Mouse (Mus musculus): ENCODE data around the gene Nfyb. TPM values are rescaled to one million over a fixed set of nuclear protein-coding genes. Genes with fewer than 3 reads are reported as not detected.
A peak's percentile ranks its signal among the peaks of the same experiment; 100 is the strongest.

Gene Nfyb
- polyA plus RNA-seq (2014; fragmentation: Nextera tagmentation; extraction: Ambion mirVana), result 25.5 and 28.2 TPM in 2 replicates

DNA sequence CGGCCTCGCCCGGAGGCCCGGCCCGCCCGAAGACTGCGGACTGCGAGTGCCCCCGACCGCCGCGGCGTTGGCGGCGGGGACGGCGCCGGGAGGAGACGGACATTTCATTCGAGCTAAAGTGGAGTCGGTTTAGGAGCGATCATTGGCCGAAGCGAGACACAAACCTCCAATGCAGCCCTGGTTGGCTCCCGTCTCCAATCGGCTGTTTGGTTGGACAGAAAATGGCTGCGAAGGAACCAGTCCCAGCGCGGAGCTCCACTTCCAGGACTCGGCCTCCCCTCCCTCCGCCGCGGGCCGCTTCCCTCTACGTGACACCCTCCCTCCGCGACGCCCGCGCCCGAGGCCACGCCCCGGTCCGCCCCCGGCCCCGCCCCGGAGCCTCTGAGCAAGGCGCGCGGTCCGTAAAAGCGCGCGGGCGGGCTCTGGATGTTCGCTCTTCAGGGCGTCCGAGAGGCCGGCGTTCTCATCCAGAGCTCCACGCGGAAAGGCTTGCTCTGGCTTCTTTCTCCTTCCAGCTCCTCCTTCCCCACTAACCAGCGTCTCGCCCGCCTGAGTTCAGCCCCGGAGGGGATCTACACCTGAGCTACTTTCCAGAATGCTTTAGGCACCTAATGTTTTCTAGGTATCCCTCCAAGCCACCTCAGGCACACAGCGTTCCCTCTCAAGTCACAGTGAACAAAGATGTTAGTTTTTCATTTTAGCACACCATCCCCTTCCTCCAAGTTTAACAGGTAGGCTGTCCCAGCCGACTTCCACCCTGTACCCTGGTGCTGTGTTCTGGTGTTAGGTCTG, at the start of gene Nfyb:
TSS of gene Nfyb (minus strand) at position 305 of the 792 bp plus-strand sequence.
- WGBS, result under 1% methylated on average over 64 of the region's 68 CpGs
- Histone ChIP-seq H3K9me3 (ENCODE audit: control insufficient read depth, low read length) (no peaks in the 10 kb centered on the region), H3K27ac (replicated peaks in 1 of 2; ENCODE audit: control insufficient read depth in 1 of 2, insufficient read depth in 1 of 2, low read depth in 2 of 2, low read length in 2 of 2) (peak within 1 kb of the TSS; percentile 97 to 100)

DNA sequence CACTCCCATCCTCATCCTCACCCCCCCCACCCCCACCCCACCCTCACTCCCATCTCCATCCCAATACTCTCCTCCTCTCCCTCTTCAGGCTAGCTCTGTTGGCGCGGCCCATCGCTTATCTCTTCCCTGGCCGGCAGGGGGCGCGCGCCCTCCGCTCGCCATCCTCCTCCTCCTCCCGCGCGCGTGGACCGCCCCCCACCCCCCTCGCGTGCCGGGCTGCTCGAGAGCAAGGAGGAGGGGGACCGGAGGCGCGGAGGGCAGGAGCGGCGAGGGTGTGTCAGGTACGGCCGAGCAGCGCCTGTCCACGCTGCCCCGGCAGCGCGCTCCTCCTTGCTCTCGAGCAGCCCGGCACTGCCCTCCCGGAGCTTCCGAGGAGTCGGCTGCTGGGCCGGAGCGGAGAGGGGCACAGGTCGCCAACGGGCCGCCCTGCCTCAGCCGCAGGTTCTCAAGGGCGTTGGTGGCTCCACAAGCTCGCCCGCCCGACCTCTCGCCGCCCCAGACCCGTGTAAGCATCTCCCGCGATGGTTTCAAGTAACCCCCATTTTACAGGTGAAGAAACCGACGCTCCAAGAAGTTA, 48.0 kb upstream of the Nfyb start:
- H3K27ac ChIP-seq (replicated peaks in 1 of 2; ENCODE audit: control insufficient read depth in 1 of 2, insufficient read depth in 1 of 2, low read depth in 2 of 2, low read length in 2 of 2), result no peak overlapping the region
- WGBS, result 6% methylated on average over 44 of the region's 52 CpGs
- no peaks in the 10 kb centered on the region for H3K27me3 ChIP-seq (ENCODE audit: control insufficient read depth, insufficient read depth, low read length)
- peak overlapping the region; percentile 75 for H3K4me2 ChIP-seq (ENCODE audit: low read length)
- ATAC-seq (ENCODE audit: insufficient number of reproducible peaks, insufficient read depth, low FRiP score, low read depth), result peak; percentile 81
- no peaks in the 10 kb centered on the region for H3K9me3 ChIP-seq (ENCODE audit: control insufficient read depth, low read length)
- H3K36me3 ChIP-seq (ENCODE audit: control insufficient read depth, insufficient read depth, low read length), result no peaks in the 10 kb centered on the region
- peak overlapping the region; percentile 57; the same call in 1 of the 2 replicates for H3K9ac ChIP-seq (ENCODE audit: low read length)
- peaks cover 10 to 18% of the 10 kb centered on the region in 2 experiments for H3K4me1 ChIP-seq (ENCODE audit: control insufficient read depth in 2 of 2, insufficient read depth in 2 of 2, low read length in 2 of 2)
- peak overlapping the region; percentile 58 to 79 for H3K4me3 ChIP-seq (ENCODE audit: control insufficient read depth in 1 of 2, insufficient read depth in 1 of 2, low read depth in 1 of 2, low read length in 2 of 2)

More for the DNA sequence above, at the start of gene Nfyb:
- Histone ChIP-seq H3K9ac (ENCODE audit: low read length) (peak within 1 kb of the TSS; percentile 96), H3K36me3 (ENCODE audit: control insufficient read depth, insufficient read depth, low read length) (peaks cover 26% of the 10 kb centered on the region), H3K4me3 (ENCODE audit: control insufficient read depth in 1 of 2, insufficient read depth in 1 of 2, low read depth in 1 of 2, low read length in 2 of 2) (peak within 1 kb of the TSS; percentile 69 to 98), H3K4me1 (ENCODE audit: control insufficient read depth in 2 of 2, insufficient read depth in 2 of 2, low read length in 2 of 2) (peaks cover 8 to 27% of the 10 kb centered on the region in 2 experiments), H3K4me2 (ENCODE audit: low read length) (peak within 1 kb of the TSS; percentile 68), H3K27me3 (ENCODE audit: control insufficient read depth, insufficient read depth, low read length) (no peaks in the 10 kb centered on the region)
- ATAC-seq (ENCODE audit: insufficient number of reproducible peaks, insufficient read depth, low FRiP score, low read depth), result peak; percentile 95

DNA sequence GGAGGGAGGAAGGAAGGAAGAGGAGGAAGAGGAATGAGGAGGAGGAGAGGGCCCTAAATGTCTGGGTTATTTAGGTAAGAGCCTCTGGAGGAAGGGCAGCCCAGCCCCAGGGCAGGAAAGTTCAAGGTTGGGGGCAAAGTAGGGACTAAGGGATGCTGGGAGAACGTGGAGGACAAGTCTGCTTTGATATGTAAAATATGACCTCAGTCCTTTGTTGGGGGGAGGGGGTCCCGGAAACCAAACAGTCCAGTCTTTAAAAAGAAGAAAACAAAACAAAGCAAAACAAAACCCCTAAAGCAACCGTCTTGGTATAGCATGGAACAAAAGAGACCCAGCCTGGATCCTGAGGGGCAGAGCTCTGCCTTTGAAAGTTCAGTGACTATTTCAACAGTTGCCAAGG, 45.4 kb upstream of the Nfyb start:
- 34% methylated on average over 3 of the region's 3 CpGs for WGBS

GRCm38 (mm10) chr10:82808891-82809290, 44.9 kb upstream of the Nfyb start:
- H3K27ac ChIP-seq (replicated peaks in 1 of 2; ENCODE audit: control insufficient read depth in 1 of 2, insufficient read depth in 1 of 2, low read depth in 2 of 2, low read length in 2 of 2), result no peak overlapping the region
- no peaks in the 10 kb centered on the region for H3K9me3 ChIP-seq (ENCODE audit: control insufficient read depth, low read length)
- no peak overlapping the region for H3K4me3 ChIP-seq (ENCODE audit: control insufficient read depth in 1 of 2, insufficient read depth in 1 of 2, low read depth in 1 of 2, low read length in 2 of 2)
- WGBS, result 86% methylated on average over 8 of the region's 8 CpGs
- no peak for ATAC-seq (ENCODE audit: insufficient number of reproducible peaks, insufficient read depth, low FRiP score, low read depth)
- no peak overlapping the region for H3K9ac ChIP-seq (ENCODE audit: low read length)
- H3K27me3 ChIP-seq (ENCODE audit: control insufficient read depth, insufficient read depth, low read length), result no peaks in the 10 kb centered on the region
- no peak overlapping the region for H3K4me2 ChIP-seq (ENCODE audit: low read length)
- H3K36me3 ChIP-seq (ENCODE audit: control insufficient read depth, insufficient read depth, low read length), result no peaks in the 10 kb centered on the region
- H3K4me1 ChIP-seq (ENCODE audit: control insufficient read depth in 2 of 2, insufficient read depth in 2 of 2, low read length in 2 of 2), result peaks cover 3 to 9% of the 10 kb centered on the region in 2 experiments

More for the DNA sequence above, 45.4 kb upstream of the Nfyb start:
- Histone ChIP-seq H3K36me3 (ENCODE audit: control insufficient read depth, insufficient read depth, low read length) (no peaks in the 10 kb centered on the region), H3K27me3 (ENCODE audit: control insufficient read depth, insufficient read depth, low read length) (no peaks in the 10 kb centered on the region), H3K9ac (ENCODE audit: low read length) (no peak overlapping the region), H3K4me2 (ENCODE audit: low read length) (no peak overlapping the region), H3K4me3 (ENCODE audit: control insufficient read depth in 1 of 2, insufficient read depth in 1 of 2, low read depth in 1 of 2, low read length in 2 of 2) (no peak overlapping the region), H3K9me3 (ENCODE audit: control insufficient read depth, low read length) (no peaks in the 10 kb centered on the region), H3K27ac (replicated peaks in 1 of 2; ENCODE audit: control insufficient read depth in 1 of 2, insufficient read depth in 1 of 2, low read depth in 2 of 2, low read length in 2 of 2) (no peak overlapping the region), H3K4me1 (ENCODE audit: control insufficient read depth in 2 of 2, insufficient read depth in 2 of 2, low read length in 2 of 2) (peaks cover 7 to 13% of the 10 kb centered on the region in 2 experiments)
- no peak for ATAC-seq (ENCODE audit: insufficient number of reproducible peaks, insufficient read depth, low FRiP score, low read depth)

GRCm38 (mm10) chr10:82808155-82808554, 44.2 kb upstream of the Nfyb start:
- no peak for ATAC-seq (ENCODE audit: insufficient number of reproducible peaks, insufficient read depth, low FRiP score, low read depth)
- Histone ChIP-seq H3K27ac (replicated peaks in 1 of 2; ENCODE audit: control insufficient read depth in 1 of 2, insufficient read depth in 1 of 2, low read depth in 2 of 2, low read length in 2 of 2) (no peak overlapping the region), H3K4me1 (ENCODE audit: control insufficient read depth in 2 of 2, insufficient read depth in 2 of 2, low read length in 2 of 2) (peaks cover 2 to 7% of the 10 kb centered on the region in 2 experiments; a peak in 2 of 4 replicates), H3K27me3 (ENCODE audit: control insufficient read depth, insufficient read depth, low read length) (no peaks in the 10 kb centered on the region), H3K9me3 (ENCODE audit: control insufficient read depth, low read length) (no peaks in the 10 kb centered on the region), H3K9ac (ENCODE audit: low read length) (no peak overlapping the region), H3K4me3 (ENCODE audit: control insufficient read depth in 1 of 2, insufficient read depth in 1 of 2, low read depth in 1 of 2, low read length in 2 of 2) (no peak overlapping the region), H3K36me3 (ENCODE audit: control insufficient read depth, insufficient read depth, low read length) (no peaks in the 10 kb centered on the region), H3K4me2 (ENCODE audit: low read length) (no peak overlapping the region)
- 24% methylated on average over 6 of the region's 6 CpGs for WGBS

DNA sequence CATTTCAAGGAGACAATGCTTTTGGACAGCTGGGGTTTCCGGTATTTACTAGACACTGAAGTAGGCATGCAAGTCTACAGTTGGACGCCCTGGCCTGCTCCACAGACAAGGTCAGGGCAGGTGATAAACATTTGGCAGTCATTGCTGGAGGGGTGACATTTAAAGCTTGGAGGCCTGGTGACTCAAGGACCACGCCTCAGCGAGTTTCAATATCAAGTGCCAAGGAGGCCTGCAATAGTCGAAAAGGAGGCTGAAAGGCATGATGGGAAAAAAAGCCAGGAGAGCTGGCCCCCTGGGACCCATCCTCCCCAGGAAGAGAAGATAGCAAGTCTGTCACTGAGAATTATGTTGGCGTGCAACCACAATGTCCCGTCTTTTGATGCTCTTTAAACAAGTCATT, 43.3 kb upstream of the Nfyb start:
- no peak overlapping the region for H3K4me2 ChIP-seq (ENCODE audit: low read length)
- H3K4me3 ChIP-seq (ENCODE audit: control insufficient read depth in 1 of 2, insufficient read depth in 1 of 2, low read depth in 1 of 2, low read length in 2 of 2), result no peak overlapping the region
- H3K36me3 ChIP-seq (ENCODE audit: control insufficient read depth, insufficient read depth, low read length), result no peaks in the 10 kb centered on the region
- no peaks in the 10 kb centered on the region for H3K9me3 ChIP-seq (ENCODE audit: control insufficient read depth, low read length)
- H3K9ac ChIP-seq (ENCODE audit: low read length), result no peak overlapping the region
- ATAC-seq (ENCODE audit: insufficient number of reproducible peaks, insufficient read depth, low FRiP score, low read depth), result no peak
- no peak overlapping the region for H3K27ac ChIP-seq (replicated peaks in 1 of 2; ENCODE audit: control insufficient read depth in 1 of 2, insufficient read depth in 1 of 2, low read depth in 2 of 2, low read length in 2 of 2)
- peaks cover 2 to 7% of the 10 kb centered on the region in 2 experiments; a peak in 2 of 4 replicates for H3K4me1 ChIP-seq (ENCODE audit: control insufficient read depth in 2 of 2, insufficient read depth in 2 of 2, low read length in 2 of 2)
- no peaks in the 10 kb centered on the region for H3K27me3 ChIP-seq (ENCODE audit: control insufficient read depth, insufficient read depth, low read length)
- WGBS, result 73% methylated on average over 7 of the region's 7 CpGs

DNA sequence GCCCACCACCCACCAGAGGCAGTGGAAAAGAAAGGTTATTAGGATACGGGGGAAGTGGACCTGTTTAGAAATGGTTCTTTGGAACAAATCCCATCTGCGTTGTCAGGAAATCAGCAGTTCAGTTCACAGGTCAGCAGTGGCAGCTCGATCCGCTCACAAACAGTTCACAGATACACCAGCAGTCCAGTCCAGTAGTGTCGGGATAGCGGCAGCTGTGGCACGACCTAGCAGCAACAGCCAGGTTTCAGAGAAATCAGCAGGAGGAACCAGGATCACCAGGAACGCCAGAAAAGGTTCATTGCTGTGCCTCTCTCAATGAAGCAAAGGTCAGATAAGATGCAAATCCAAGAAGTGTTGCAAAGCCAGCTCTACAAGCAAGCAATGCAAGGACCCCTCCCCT, 42.5 kb upstream of the Nfyb start:
- Histone ChIP-seq H3K36me3 (ENCODE audit: control insufficient read depth, insufficient read depth, low read length) (no peaks in the 10 kb centered on the region), H3K27ac (replicated peaks in 1 of 2; ENCODE audit: control insufficient read depth in 1 of 2, insufficient read depth in 1 of 2, low read depth in 2 of 2, low read length in 2 of 2) (no peak overlapping the region), H3K9ac (ENCODE audit: low read length) (no peak overlapping the region), H3K4me3 (ENCODE audit: control insufficient read depth in 1 of 2, insufficient read depth in 1 of 2, low read depth in 1 of 2, low read length in 2 of 2) (no peak overlapping the region), H3K9me3 (ENCODE audit: control insufficient read depth, low read length) (no peaks in the 10 kb centered on the region), H3K27me3 (ENCODE audit: control insufficient read depth, insufficient read depth, low read length) (no peaks in the 10 kb centered on the region), H3K4me1 (ENCODE audit: control insufficient read depth in 2 of 2, insufficient read depth in 2 of 2, low read length in 2 of 2) (peaks cover 2 to 7% of the 10 kb centered on the region in 2 experiments; a peak in 2 of 4 replicates), H3K4me2 (ENCODE audit: low read length) (no peak overlapping the region)
- no peak for ATAC-seq (ENCODE audit: insufficient number of reproducible peaks, insufficient read depth, low FRiP score, low read depth)
- WGBS, result 69% methylated on average over 8 of the region's 8 CpGs

All from heart, embryonic 14.5 days (tissue).